Mouse (Mus musculus) neural tube, embryonic 11.5 days (tissue): ENCODE results near the gene Wnk3. TPM values are rescaled to one million over a fixed set of nuclear protein-coding genes. Genes with fewer than 3 reads are reported as not detected.

ENCODE experiments used
- ATAC-seq: fragments of 200-750 bp; cut with Nextera tagmentation; 2 replicates; pipeline ENCODE4 v1.8.0; 2017; ENCODE audit warnings: moderate number of reproducible peaks, mild to moderate bottlenecking, moderate TSS enrichment, moderate library complexity; ENCODE audit not compliant: insufficient read depth, low FRiP score, low TSS enrichment
- DNase-seq: peaks from one replicate; pipeline ENCODE4 v3.0.0-alpha.2; 2015; ENCODE audit warnings: low spot score
- H3K27ac ChIP-seq: fragments of 300-500 bp; sonication (generic); 2 replicates; pipeline ENCODE4 v1.5.1; 2014; ENCODE audit warnings: low read depth, mild to moderate bottlenecking, low read length
- H3K27me3 ChIP-seq: fragments of 300-500 bp; sonication (generic); 2 replicates; pipeline ENCODE4 v1.6.1; 2014; ENCODE audit warnings: mild to moderate bottlenecking, low read length, mixed read lengths; ENCODE audit not compliant: control insufficient read depth, insufficient read depth
- H3K36me3 ChIP-seq: fragments of 300-500 bp; sonication (generic); 2 replicates; pipeline ENCODE4 v1.6.1; 2014; ENCODE audit warnings: mild to moderate bottlenecking, low read length, moderate library complexity, mixed read lengths; ENCODE audit not compliant: control insufficient read depth, insufficient read depth
- H3K4me1 ChIP-seq: fragments of 300-500 bp; sonication (generic); 2 replicates; pipeline ENCODE4 v1.6.1; 2014; ENCODE audit warnings: low read length, mixed read lengths; ENCODE audit not compliant: control insufficient read depth, insufficient read depth
- H3K4me2 ChIP-seq: fragments of 300-500 bp; sonication (generic); 2 replicates; pipeline ENCODE4 v1.6.1; 2014; ENCODE audit warnings: low read depth, mild to moderate bottlenecking, moderate library complexity
- H3K4me3 ChIP-seq: fragments of 300-500 bp; sonication (generic); 2 replicates; pipeline ENCODE4 v1.5.1; 2014; ENCODE audit warnings: low read depth, low read length
- H3K9ac ChIP-seq: fragments of 300-500 bp; sonication (generic); 2 replicates; pipeline ENCODE4 v1.6.1; 2014; ENCODE audit warnings: mild to moderate bottlenecking, low read length
- H3K9me3 ChIP-seq: fragments of 300-500 bp; sonication (generic); 2 replicates; pipeline ENCODE4 v1.6.1; 2016; ENCODE audit warnings: low read length; ENCODE audit not compliant: control insufficient read depth
- WGBS: fragments of 180-500 bp; shearing (Covaris S2); extraction: QIAGEN DNeasy Blood & Tissue Kit; methylation state at CpG from one replicate; pipeline ENCODE4 v1.1.7; 2014; 5-methylcytosine and 5-hydroxymethylcytosine counted together
- polyA plus RNA-seq: library from polyadenylated mRNA; unstranded; fragments of >200 nt; fragmentation: Nextera tagmentation; extraction: Ambion mirVana; gene quantifications from 2 replicates; pipeline ENCODE4 v1.2.1, GENCODE M21; 2014

The Wnk3 gene
- polyA plus RNA-seq, 1 experiment from 2014 or later: 13.7 TPM

GRCm38 (mm10) chrX:151343761-151344500, 146.1 kb downstream of the Wnk3 start, which contains the start of gene Fam120c:
TSS of gene Fam120c (plus strand) at chrX:151344175.
- Histone ChIP-seq H3K4me3 (peak within 1 kb of the TSS; percentile 68), H3K27me3 (no peaks in the 10 kb centered on the region; the same call in 1 of the 2 replicates), H3K27ac (peak within 1 kb of the TSS; percentile 67; the same call in 1 of the 2 replicates), H3K4me1 (peaks cover 5% of the 10 kb centered on the region; the same call in 1 of the 2 replicates), H3K9ac (peak within 1 kb of the TSS; percentile 63), H3K36me3 (no peaks in the 10 kb centered on the region), H3K9me3 (no peaks in the 10 kb centered on the region), H3K4me2 (peak within 1 kb of the TSS; percentile 60)
- ATAC-seq (peak; percentile 93), DNase-seq (peak; percentile 86)
- 10% methylated on average over 40 of the region's 56 CpGs for WGBS

GRCm38 (mm10) chrX:151344501-151344984, 146.7 kb downstream of the Wnk3 start:
- 33% methylated on average over 27 of the region's 33 CpGs for WGBS
- peak overlapping the region; percentile 67; the same call in 1 of the 2 replicates for H3K27ac ChIP-seq
- peak overlapping the region; percentile 68 for H3K4me3 ChIP-seq
- H3K4me2 ChIP-seq: peak overlapping the region; percentile 60
- H3K36me3 ChIP-seq: no peaks in the 10 kb centered on the region
- no peak for DNase-seq
- no peaks in the 10 kb centered on the region; the same call in 1 of the 2 replicates for H3K27me3 ChIP-seq
- H3K9ac ChIP-seq: peak overlapping the region; percentile 63
- peaks cover 5% of the 10 kb centered on the region; the same call in 1 of the 2 replicates for H3K4me1 ChIP-seq
- no peaks in the 10 kb centered on the region for H3K9me3 ChIP-seq
- peak; percentile 56 for ATAC-seq

GRCm38 (mm10) chrX:151345333-151346125, 147.7 kb downstream of the Wnk3 start:
- Histone ChIP-seq H3K4me1 (peaks cover 5% of the 10 kb centered on the region; the same call in 1 of the 2 replicates), H3K36me3 (no peaks in the 10 kb centered on the region), H3K4me3 (peak overlapping the region; percentile 68), H3K27ac (no peak overlapping the region), H3K9ac (no peak overlapping the region), H3K27me3 (no peaks in the 10 kb centered on the region; the same call in 1 of the 2 replicates), H3K9me3 (no peaks in the 10 kb centered on the region), H3K4me2 (peak overlapping the region; percentile 60)
- DNase-seq (no peak), ATAC-seq (no peak)
- WGBS: 41% methylated on average over 11 of the region's 11 CpGs

GRCm38 (mm10) chrX:151347278-151347677, 149.4 kb downstream of the Wnk3 start:
- no peak overlapping the region for H3K27ac ChIP-seq

GRCm38 (mm10) chrX:151349322-151349721, 151.4 kb downstream of the Wnk3 start:
- H3K4me1 ChIP-seq: peaks cover 5% of the 10 kb centered on the region; the same call in 1 of the 2 replicates
- ATAC-seq (no peak), DNase-seq (no peak)
- H3K4me2 ChIP-seq: no peak overlapping the region
- WGBS: 90% methylated on average over 5 of the region's 5 CpGs
- H3K4me3 ChIP-seq: no peak overlapping the region
- no peak overlapping the region for H3K9ac ChIP-seq
- no peak overlapping the region for H3K27ac ChIP-seq
- no peaks in the 10 kb centered on the region for H3K36me3 ChIP-seq
- no peaks in the 10 kb centered on the region; the same call in 1 of the 2 replicates for H3K27me3 ChIP-seq
- H3K9me3 ChIP-seq: no peaks in the 10 kb centered on the region

More at GRCm38 (mm10) chrX:151347278-151347677, 149.4 kb downstream of the Wnk3 start:
- Histone ChIP-seq H3K4me2 (no peak overlapping the region), H3K9me3 (no peaks in the 10 kb centered on the region), H3K4me3 (no peak overlapping the region), H3K9ac (no peak overlapping the region), H3K36me3 (no peaks in the 10 kb centered on the region), H3K27me3 (no peaks in the 10 kb centered on the region; the same call in 1 of the 2 replicates), H3K4me1 (peaks cover 5% of the 10 kb centered on the region; the same call in 1 of the 2 replicates)
- ATAC-seq (no peak), DNase-seq (no peak)

Other genes with a start within 250 kb of the Wnk3 start
- 44.3 and 49.8 TPM in 2 replicates for gene Gnl3l, start 180.8 kb upstream of the Wnk3 start, polyA plus RNA-seq
- gene Fgd1, start 151.9 kb upstream of the Wnk3 start, polyA plus RNA-seq: 10.8 and 11.5 TPM in 2 replicates
- gene Tsr2, start 101.5 kb upstream of the Wnk3 start, polyA plus RNA-seq: 44.8 and 47.9 TPM in 2 replicates
- 3.4 and 3.6 TPM in 2 replicates for gene Fam120c, start 146.1 kb downstream of the Wnk3 start, polyA plus RNA-seq